8 mouse cellular contexts compared by ENCODE assay signal in the genomic region with DNA sequence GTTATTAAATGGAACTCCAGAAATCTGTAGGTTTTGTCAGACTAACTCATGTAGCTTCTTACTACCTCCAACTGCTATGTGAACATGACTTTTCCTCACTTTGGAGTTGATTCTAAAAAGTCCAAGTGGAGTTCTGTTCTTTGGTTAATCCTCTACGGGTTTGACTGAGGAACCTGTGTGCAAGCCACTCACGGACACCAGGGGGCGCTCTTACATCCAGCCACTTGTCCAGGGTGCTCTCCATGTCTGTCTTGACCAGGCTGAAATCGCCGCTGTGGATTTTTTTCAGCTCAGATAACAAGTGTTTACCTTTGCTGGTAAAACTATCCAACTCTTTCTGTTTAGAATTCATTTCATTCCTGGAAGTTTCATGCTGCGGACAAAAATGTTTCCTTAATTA.
DNase-seq lines count a peak whose midpoint lies in the region; ATAC-seq lines count a peak whose summit lies in the region.

No protein-coding gene starts in this region.

- peak; percentile 69 for DNase-seq in midbrain, embryonic 10.5 days (ENCODE audit: low spot score)
- peak; percentile 73 for DNase-seq in cerebellum, adult 11 months
- DNase-seq in frontal cortex, postnatal 25 days (ENCODE audit: low spot score in 2 of 2) = peak; percentile 61 to 67
- peak; percentile 78 for DNase-seq in kidney, adult 9 months
- peak; percentile 12 for DNase-seq in liver, embryonic 13.5 days
- DNase-seq in ovary, postnatal 36 days (ENCODE audit: low spot score) = peak; percentile 70
- peak; percentile 11 to 63 for DNase-seq in thymus, postnatal 10 days (ENCODE audit: low spot score in 2 of 2)

- H3K4me1 ChIP-seq in midbrain, embryonic 10.5 days = no peaks in the 10 kb centered on the region
- H3K4me1 ChIP-seq in midbrain, embryonic 16.5 days (ENCODE audit: control insufficient read depth, insufficient read depth, low read length) = no peaks in the 10 kb centered on the region
- H3K4me1 ChIP-seq in liver, embryonic 13.5 days (replicated peaks) = no peaks in the 10 kb centered on the region

- no peaks in the 10 kb centered on the region for H3K9me3 ChIP-seq in midbrain, embryonic 10.5 days (replicated peaks)
- no peaks in the 10 kb centered on the region for H3K9me3 ChIP-seq in midbrain, embryonic 16.5 days (replicated peaks; ENCODE audit: control insufficient read depth, low read length, poor library complexity, severe bottlenecking)
- H3K9me3 ChIP-seq in liver, embryonic 13.5 days (replicated peaks) = no peaks in the 10 kb centered on the region

- no peak for ATAC-seq in midbrain, embryonic 16.5 days
- no peak for ATAC-seq in liver, embryonic 13.5 days (ENCODE audit: low read depth)

- H3K27ac ChIP-seq in midbrain, embryonic 10.5 days (replicated peaks) = no peak overlapping the region
- no peak overlapping the region for H3K27ac ChIP-seq in midbrain, embryonic 16.5 days (ENCODE audit: low read length)
- no peak overlapping the region for H3K27ac ChIP-seq in liver, embryonic 13.5 days

- H3K4me3 ChIP-seq in midbrain, embryonic 10.5 days = no peak overlapping the region
- no peak overlapping the region for H3K4me3 ChIP-seq in midbrain, embryonic 16.5 days (ENCODE audit: low read depth, low read length)
- H3K4me3 ChIP-seq in liver, embryonic 13.5 days (replicated peaks) = no peak overlapping the region

- H3K9ac ChIP-seq in midbrain, embryonic 16.5 days (ENCODE audit: low read depth, low read length) = no peak overlapping the region
- H3K9ac ChIP-seq in liver, embryonic 13.5 days = no peak overlapping the region

- no peak overlapping the region for H3K4me2 ChIP-seq in midbrain, embryonic 16.5 days (ENCODE audit: low read length)
- no peak overlapping the region for H3K4me2 ChIP-seq in liver, embryonic 13.5 days

- H3K36me3 ChIP-seq in midbrain, embryonic 10.5 days = no peaks in the 10 kb centered on the region
- peaks cover 4% of the 10 kb centered on the region; the same call in 1 of the 2 replicates for H3K36me3 ChIP-seq in midbrain, embryonic 16.5 days (ENCODE audit: control insufficient read depth, insufficient read depth, low read length)
- no peaks in the 10 kb centered on the region for H3K36me3 ChIP-seq in liver, embryonic 13.5 days

- 28% methylated on average over 6 of the region's 6 CpGs for WGBS in midbrain, embryonic 10.5 days
- 30% methylated on average over 6 of the region's 6 CpGs for WGBS in midbrain, embryonic 16.5 days
- WGBS in liver, embryonic 13.5 days (ENCODE audit: insufficient replicate concordance) = 24% methylated on average over 6 of the region's 6 CpGs

- H3K27me3 ChIP-seq in midbrain, embryonic 10.5 days (ENCODE audit: low read depth, poor library complexity, severe bottlenecking) = no peaks in the 10 kb centered on the region
- H3K27me3 ChIP-seq in midbrain, embryonic 16.5 days (ENCODE audit: control insufficient read depth, insufficient read depth, low read depth, low read length) = no peaks in the 10 kb centered on the region
- H3K27me3 ChIP-seq in liver, embryonic 13.5 days = no peaks in the 10 kb centered on the region

Comparison
In these comparisons a context has a peak if more than half of its experiments do, and no peak if none do; other contexts are left out.
1. DNase-seq: peak in every context shown above with its lines; median percentile 78 in kidney, adult 9 months; 73 in cerebellum, adult 11 months; 70 in ovary, postnatal 36 days; 69 in midbrain, embryonic 10.5 days; 64 in frontal cortex, postnatal 25 days; 37 in thymus, postnatal 10 days; 12 in liver, embryonic 13.5 days.